Mouse (Mus musculus) hindbrain, embryonic 11.5 days (tissue): ENCODE measurements around the gene Fbxl21. TPM values are rescaled to one million over a fixed set of nuclear protein-coding genes. Genes with fewer than 3 reads are reported as not detected.

Source experiments
- ATAC-seq: fragments of 200-750 bp; cut with Nextera tagmentation; 2 replicates; pipeline ENCODE4 v1.8.0; 2017; ENCODE audit warnings: mild to moderate bottlenecking, moderate TSS enrichment, moderate library complexity; ENCODE audit not compliant: low FRiP score
- DNase-seq: peaks from one replicate; pipeline ENCODE4 v3.0.0-alpha.2; 2015; ENCODE audit warnings: low spot score
- H3K27ac ChIP-seq: fragments of 300-500 bp; sonication (generic); 2 replicates; pipeline ENCODE4 v1.5.1; 2014; ENCODE audit warnings: mild to moderate bottlenecking, low read depth, low read length
- H3K27me3 ChIP-seq: fragments of 300-500 bp; sonication (generic); 2 replicates; pipeline ENCODE4 v1.6.1; 2014; ENCODE audit warnings: mild to moderate bottlenecking, low read length, moderate library complexity, mixed read lengths; ENCODE audit not compliant: control insufficient read depth, insufficient read depth
- H3K36me3 ChIP-seq: fragments of 300-500 bp; sonication (generic); 2 replicates; pipeline ENCODE4 v1.6.1; 2014; ENCODE audit warnings: mild to moderate bottlenecking, low read length, moderate library complexity, mixed read lengths; ENCODE audit not compliant: control insufficient read depth, insufficient read depth
- H3K4me1 ChIP-seq: fragments of 300-500 bp; sonication (generic); replicated peaks from 2 replicates; pipeline ENCODE4 v1.6.1; 2014; ENCODE audit warnings: low read length, mixed read lengths; ENCODE audit not compliant: control insufficient read depth, insufficient read depth
- H3K4me2 ChIP-seq: fragments of 300-500 bp; sonication (generic); replicated peaks from 2 replicates; pipeline ENCODE4 v1.6.1; 2014; ENCODE audit warnings: mild to moderate bottlenecking, low read depth, low read length
- H3K4me3 ChIP-seq: fragments of 300-500 bp; sonication (generic); 2 replicates; pipeline ENCODE4 v1.5.1; 2014; ENCODE audit warnings: low read depth, low read length
- H3K9ac ChIP-seq: fragments of 300-500 bp; sonication (generic); 2 replicates; pipeline ENCODE4 v1.6.1; 2014; ENCODE audit warnings: low read depth, low read length
- H3K9me3 ChIP-seq: fragments of 300-500 bp; sonication (generic); 2 replicates; pipeline ENCODE4 v1.6.1; 2016; ENCODE audit warnings: low read length; ENCODE audit not compliant: control insufficient read depth
- WGBS: fragments of 180-500 bp; shearing (Covaris S2); extraction: QIAGEN DNeasy Blood & Tissue Kit; methylation state at CpG from one replicate; pipeline ENCODE4 v1.1.7; 2014; 5-methylcytosine and 5-hydroxymethylcytosine counted together
- polyA plus RNA-seq: library from polyadenylated mRNA; unstranded; fragments of >200 nt; fragmentation: Nextera tagmentation; extraction: Ambion mirVana; gene quantifications from 2 replicates; pipeline ENCODE4 v1.2.1, GENCODE M21; 2014

Fbxl21 gene
- polyA plus RNA-seq, 1 experiment from 2014 or later = 3.3 TPM

GRCm38 (mm10) chr13:56578097-56578496 lies 55.8 kb downstream of the Fbxl21 start:
- 75% methylated on average over 5 of the region's 5 CpGs for WGBS
- DNase-seq = no peak
- no peaks in the 10 kb centered on the region for H3K36me3 ChIP-seq

GRCm38 (mm10) chr13:56580450-56580849 lies 58.2 kb downstream of the Fbxl21 start:
- H3K27ac ChIP-seq = peak overlapping the region; percentile 97; the same call in 1 of the 2 replicates
- 77% methylated on average over 5 of the region's 5 CpGs for WGBS
- ATAC-seq = no peak

More at GRCm38 (mm10) chr13:56578097-56578496, 55.8 kb downstream of the Fbxl21 start:
- Histone ChIP-seq H3K27ac (no peak overlapping the region), H3K9me3 (no peaks in the 10 kb centered on the region), H3K4me1 (peaks cover 8% of the 10 kb centered on the region), H3K27me3 (no peaks in the 10 kb centered on the region), H3K4me3 (no peak overlapping the region), H3K9ac (no peak overlapping the region), H3K4me2 (no peak overlapping the region)
- ATAC-seq = no peak

GRCm38 (mm10) chr13:56581512-56581911 lies 59.2 kb downstream of the Fbxl21 start:
- H3K4me1 ChIP-seq = peaks cover 8% of the 10 kb centered on the region
- DNase-seq (no peak), ATAC-seq (peak; percentile 61)
- H3K27me3 ChIP-seq = no peaks in the 10 kb centered on the region
- no peak overlapping the region for H3K4me3 ChIP-seq
- H3K4me2 ChIP-seq = no peak overlapping the region; the same call in 1 of the 2 replicates
- WGBS = 0% methylated on average over 3 of the region's 3 CpGs
- peak overlapping the region; percentile 97 for H3K27ac ChIP-seq
- no peaks in the 10 kb centered on the region for H3K36me3 ChIP-seq
- no peaks in the 10 kb centered on the region for H3K9me3 ChIP-seq
- H3K9ac ChIP-seq = 0 out of 2 replicates have a peak overlapping the region, but pooled peaks have one; percentile 16

More at GRCm38 (mm10) chr13:56580450-56580849, 58.2 kb downstream of the Fbxl21 start:
- Histone ChIP-seq H3K4me3 (no peak overlapping the region), H3K9ac (no peak overlapping the region), H3K9me3 (no peaks in the 10 kb centered on the region), H3K27me3 (no peaks in the 10 kb centered on the region), H3K36me3 (no peaks in the 10 kb centered on the region), H3K4me1 (peaks cover 8% of the 10 kb centered on the region), H3K4me2 (no peak overlapping the region)
- DNase-seq = no peak

GRCm38 (mm10) chr13:56581961-56582434 lies 59.7 kb downstream of the Fbxl21 start:
- Histone ChIP-seq H3K4me1 (peaks cover 8% of the 10 kb centered on the region), H3K4me2 (peak overlapping the region; percentile 29), H3K4me3 (0 out of 2 replicates have a peak overlapping the region, but pooled peaks have one; percentile 13), H3K27me3 (no peaks in the 10 kb centered on the region), H3K36me3 (no peaks in the 10 kb centered on the region), H3K9ac (peak overlapping the region; percentile 52; the same call in 1 of the 2 replicates), H3K9me3 (no peaks in the 10 kb centered on the region), H3K27ac (peak overlapping the region; percentile 97)
- peak; percentile 98 for ATAC-seq
- WGBS = 0% methylated on average over 6 of the region's 6 CpGs
- peak; percentile 88 for DNase-seq

- peak; percentile 61 for DNase-seq
- no peak overlapping the region for H3K4me3 ChIP-seq
- H3K4me1 ChIP-seq = peaks cover 8% of the 10 kb centered on the region
- H3K36me3 ChIP-seq = no peaks in the 10 kb centered on the region
- no peaks in the 10 kb centered on the region for H3K27me3 ChIP-seq
- peak overlapping the region; percentile 97 for H3K27ac ChIP-seq
- H3K9me3 ChIP-seq = no peaks in the 10 kb centered on the region
- WGBS = 0% methylated on average over 3 of the region's 3 CpGs
- no peak overlapping the region for H3K4me2 ChIP-seq
- H3K9ac ChIP-seq = peak overlapping the region; percentile 23; the same call in 1 of the 2 replicates
- peak; percentile 51 for ATAC-seq
Measured at GRCm38 (mm10) chr13:56582720-56583119, 60.4 kb downstream of the Fbxl21 start.

- no peak overlapping the region for H3K4me3 ChIP-seq
- no peak overlapping the region for H3K9ac ChIP-seq
- peaks cover 5% of the 10 kb centered on the region for H3K4me1 ChIP-seq
- no peak for DNase-seq
- no peaks in the 10 kb centered on the region for H3K27me3 ChIP-seq
- H3K9me3 ChIP-seq = no peaks in the 10 kb centered on the region
- H3K4me2 ChIP-seq = no peak overlapping the region
- WGBS = 84% methylated on average over 3 of the region's 3 CpGs
- no peaks in the 10 kb centered on the region for H3K36me3 ChIP-seq
- ATAC-seq = no peak
- no peak overlapping the region for H3K27ac ChIP-seq
Measured at GRCm38 (mm10) chr13:56586046-56586445, 63.8 kb downstream of the Fbxl21 start.

Other genes starting within 250 kb of the Fbxl21 start
- gene Cxcl14, start 225.9 kb upstream of the Fbxl21 start, polyA plus RNA-seq = 19.3 and 23.4 TPM in 2 replicates
- not detected in 2 replicates for gene Gm3045, start 95.9 kb upstream of the Fbxl21 start, polyA plus RNA-seq
- gene Slc25a48, start 84.1 kb upstream of the Fbxl21 start, polyA plus RNA-seq = 0.05 and 0.06 TPM in 2 replicates
- not detected in 2 replicates for gene Il9, start 40.2 kb upstream of the Fbxl21 start, polyA plus RNA-seq
- gene Lect2, start 26.0 kb downstream of the Fbxl21 start, polyA plus RNA-seq = not detected in 2 replicates
- gene Tgfbi, start 87.1 kb downstream of the Fbxl21 start, polyA plus RNA-seq = 40.0 and 48.4 TPM in 2 replicates
- 47.8 and 50.9 TPM in 2 replicates for gene Smad5, start 180.5 kb downstream of the Fbxl21 start, polyA plus RNA-seq
- gene Gm45623, start 231.4 kb downstream of the Fbxl21 start, polyA plus RNA-seq = not detected in 2 replicates